Mouse (Mus musculus): ENCODE measurements around the gene Arhgef2.

GRCm38 (mm10) chr3:88572835-88573234 lies 32.9 kb upstream of the Arhgef2 start:
- TF ChIP-seq CTCF (IDR thresholded peaks at IDR 0.05; ENCODE audit: borderline replicate concordance, control insufficient read depth, extremely low read depth, insufficient read depth, low read length, poor library complexity) = no peak
- TF ChIP-seq POLR2A (IDR thresholded peaks at IDR 0.05; ENCODE audit: control insufficient read depth, extremely low read depth, insufficient read depth, low read length, poor library complexity) = no peak
